In the genomic region with DNA sequence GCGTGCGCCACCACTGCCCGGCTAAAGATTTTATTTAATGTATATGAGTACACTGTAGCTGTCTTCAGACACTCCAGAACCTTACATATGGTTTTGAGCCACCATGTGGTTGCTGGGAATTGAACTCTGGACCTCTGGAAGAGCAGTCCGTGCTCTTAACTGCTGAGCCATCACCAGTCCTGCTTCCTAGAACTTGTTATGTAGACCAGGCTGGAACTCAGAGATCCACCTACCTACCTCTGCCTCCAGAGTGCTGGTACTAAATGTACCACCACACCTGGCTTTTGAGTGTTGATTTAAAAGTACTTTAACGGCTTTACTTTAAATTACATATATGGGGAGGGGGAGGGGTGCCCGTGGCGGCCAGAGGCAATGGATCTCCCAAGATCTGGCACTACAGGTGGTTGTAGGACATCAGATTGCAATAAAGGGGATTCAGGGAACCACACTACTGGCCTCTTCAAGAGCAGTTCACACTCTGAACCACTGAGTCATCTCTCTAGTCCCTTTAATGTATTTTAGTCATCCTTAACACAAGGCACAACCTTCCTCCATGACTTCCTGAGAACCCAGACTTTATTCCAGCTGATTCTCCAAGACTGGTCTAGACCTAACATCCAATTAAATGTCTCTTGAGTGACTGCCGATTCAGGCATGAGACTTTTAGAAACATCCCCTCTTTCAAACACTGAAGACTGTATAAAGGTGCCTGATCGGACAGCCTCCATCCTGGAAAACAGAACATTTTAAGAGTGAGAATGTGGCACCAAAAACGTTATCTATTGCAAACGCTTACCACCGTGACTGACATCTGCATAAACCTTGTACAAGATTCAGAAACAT, we compare ENCODE assay signal across 8 mouse cellular contexts. TPM values are rescaled to one million over a fixed set of nuclear protein-coding genes. Genes with fewer than 3 reads are reported as not detected.
DNase-seq lines count a peak whose midpoint lies in the region; ATAC-seq lines count a peak whose summit lies in the region.

No protein-coding gene starts in this region.

- no peaks in the 10 kb centered on the region for H3K27me3 ChIP-seq in hindbrain, embryonic 14.5 days (ENCODE audit: control insufficient read depth, insufficient read depth, low read length)
- H3K27me3 ChIP-seq in midbrain, embryonic 15.5 days (replicated peaks) = no peaks in the 10 kb centered on the region

- H3K9ac ChIP-seq in hindbrain, embryonic 14.5 days = peak overlapping the region; percentile 95
- peak overlapping the region; percentile 88 for H3K9ac ChIP-seq in midbrain, embryonic 15.5 days

- peak; percentile 22 for DNase-seq in kidney, adult 9 months
- no peak for DNase-seq in kidney, adult 18-20 months
- DNase-seq in adipocyte (ENCODE audit: low spot score) = peak; percentile 21
- DNase-seq in hindbrain, embryonic 14.5 days (ENCODE audit: low spot score) = no peak
- no peak for DNase-seq in cerebellum, postnatal 25 days
- no peak for DNase-seq in spleen, adult 12 weeks (ENCODE audit: low spot score)
- DNase-seq in frontal cortex, postnatal 10 days (ENCODE audit: low spot score in 2 of 2) = no peak

- H3K4me3 ChIP-seq in hindbrain, embryonic 14.5 days (replicated peaks; ENCODE audit: low read length) = peak overlapping the region; percentile 98
- peak overlapping the region; percentile 59 for H3K4me3 ChIP-seq in midbrain, embryonic 15.5 days

- no peak for ATAC-seq in hindbrain, embryonic 14.5 days (ENCODE audit: low FRiP score)
- ATAC-seq in midbrain, embryonic 15.5 days (replicated peaks) = no peak

- H3K4me2 ChIP-seq in hindbrain, embryonic 14.5 days (replicated peaks) = peak overlapping the region; percentile 93
- H3K4me2 ChIP-seq in midbrain, embryonic 15.5 days = peak overlapping the region; percentile 71

- H3K36me3 ChIP-seq in hindbrain, embryonic 14.5 days (replicated peaks; ENCODE audit: control insufficient read depth, insufficient read depth) = peaks cover 38% of the 10 kb centered on the region
- H3K36me3 ChIP-seq in midbrain, embryonic 15.5 days (replicated peaks) = peaks cover 21% of the 10 kb centered on the region

- WGBS in hindbrain, embryonic 14.5 days = 56% methylated on average over 12 of the region's 12 CpGs
- 52% methylated on average over 12 of the region's 12 CpGs for WGBS in midbrain, embryonic 15.5 days

- no peaks in the 10 kb centered on the region for H3K9me3 ChIP-seq in hindbrain, embryonic 14.5 days (ENCODE audit: control insufficient read depth, low read length)
- H3K9me3 ChIP-seq in midbrain, embryonic 15.5 days = no peaks in the 10 kb centered on the region

- H3K27ac ChIP-seq in hindbrain, embryonic 14.5 days = no peak overlapping the region
- no peak overlapping the region for H3K27ac ChIP-seq in midbrain, embryonic 15.5 days

- peaks cover 15% of the 10 kb centered on the region for H3K4me1 ChIP-seq in hindbrain, embryonic 14.5 days (replicated peaks; ENCODE audit: control insufficient read depth, insufficient read depth, low read length)
- H3K4me1 ChIP-seq in midbrain, embryonic 15.5 days = peaks cover 24% of the 10 kb centered on the region

RNA-seq across cellular contexts. Expression of a gene that starts 1.3 kb away (rescaled TPM):
- polyA plus RNA-seq in hindbrain, embryonic 14.5 days (2014; fragmentation: Nextera tagmentation; extraction: Ambion mirVana) = 92.9 and 105 TPM in 2 replicates
- polyA plus RNA-seq in midbrain, embryonic 15.5 days (2015; fragmentation: Nextera tagmentation; extraction: Ambion mirVana) = 189 and 217 TPM in 2 replicates

RNA-seq across cellular contexts. Expression of a gene that starts 20.2 kb away (rescaled TPM):
- polyA plus RNA-seq in hindbrain, embryonic 14.5 days (2014; fragmentation: Nextera tagmentation; extraction: Ambion mirVana) = 0.20 and 0.30 TPM in 2 replicates
- polyA plus RNA-seq in midbrain, embryonic 15.5 days (2015; fragmentation: Nextera tagmentation; extraction: Ambion mirVana) = 0.33 and 0.39 TPM in 2 replicates

RNA-seq across cellular contexts. Expression of a gene that starts 20.3 kb away (rescaled TPM):
- 6.7 and 10.0 TPM in 2 replicates for polyA plus RNA-seq in hindbrain, embryonic 14.5 days (2014; fragmentation: Nextera tagmentation; extraction: Ambion mirVana)
- 5.2 and 5.9 TPM in 2 replicates for polyA plus RNA-seq in midbrain, embryonic 15.5 days (2015; fragmentation: Nextera tagmentation; extraction: Ambion mirVana)

Comparison
In these comparisons a context has a peak if more than half of its experiments do, and no peak if none do; other contexts are left out.
1. DNase-seq: peak in kidney, adult 9 months (single experiment) and adipocyte (single experiment); none in kidney, adult 18-20 months (single experiment), hindbrain, embryonic 14.5 days (single experiment), cerebellum, postnatal 25 days (0 of 2), spleen, adult 12 weeks (single experiment) and frontal cortex, postnatal 10 days (0 of 2).